Mouse (Mus musculus): ENCODE measurements around the gene Zbtb16.

- TF ChIP-seq CTCF (IDR thresholded peaks at IDR 0.05; ENCODE audit: low read depth) (no peak), EP300 (IDR thresholded peaks at IDR 0.05; ENCODE audit: low read depth) (no peak)
These were observed 189.0 kb downstream of the Zbtb16 start for GRCm38 (mm10) chr9:48646781-48647647.
